Mouse (Mus musculus): ENCODE measurements at regions not wholly inside any gene's neighbourhood (a gene's known extent, or its start where the extent isn't known, plus 50 kb on each side); places are given as distances from the start of the nearest gene placed in this dataset.

DNA sequence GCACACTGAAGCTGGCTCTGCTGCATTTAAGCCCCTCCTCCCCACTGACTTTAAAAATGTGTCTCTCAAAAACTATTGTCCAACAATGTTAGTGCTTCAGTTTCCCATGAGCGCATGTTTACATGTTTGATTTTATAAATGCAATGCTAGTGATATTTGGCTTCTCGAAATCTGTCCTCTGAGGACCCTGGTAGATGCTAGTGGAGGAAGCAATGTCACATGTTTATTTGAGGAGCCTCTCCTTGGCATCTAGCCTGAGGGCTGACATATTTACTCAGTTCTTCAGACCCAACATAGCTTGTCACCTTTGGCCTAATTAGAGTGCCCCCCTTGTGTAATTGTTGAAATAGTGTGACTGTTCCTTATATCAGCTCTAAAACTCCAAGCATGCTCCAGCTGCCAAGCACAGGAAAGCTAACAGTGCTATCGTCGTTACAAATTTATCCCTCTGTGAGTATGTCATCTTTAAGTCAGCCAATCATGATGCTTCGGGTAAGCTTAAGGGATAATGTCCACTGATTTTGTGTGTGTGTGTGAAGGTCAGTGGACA is 400.3 kb downstream of the Slc4a3 start:
- TF ChIP-seq CTCF (IDR thresholded peaks at IDR 0.05; ENCODE audit: low read depth, low read length) = no peak
- no peak for TF ChIP-seq POLR2A (IDR thresholded peaks at IDR 0.05; ENCODE audit: insufficient read depth, low read length)
